Mouse (Mus musculus) kidney, embryonic 15.5 days (tissue): ENCODE results near the gene Myh9. TPM values are rescaled to one million over a fixed set of nuclear protein-coding genes. Genes with fewer than 3 reads are reported as not detected.

Experiments used
- ATAC-seq: fragments of 200-750 bp; cut with Nextera tagmentation; replicated peaks from 2 replicates; pipeline ENCODE4 v1.8.0; 2017; ENCODE audit warnings: moderate TSS enrichment; ENCODE audit not compliant: low FRiP score
- H3K27ac ChIP-seq: fragments of 300-500 bp; sonication (generic); 2 replicates; pipeline ENCODE4 v1.5.1; 2015; ENCODE audit warnings: mild to moderate bottlenecking, inconsistent platforms
- H3K27me3 ChIP-seq: fragments of 300-500 bp; sonication (generic); 2 replicates; pipeline ENCODE4 v1.6.1; 2015; ENCODE audit warnings: inconsistent platforms
- H3K36me3 ChIP-seq: fragments of 300-500 bp; sonication (generic); 2 replicates; pipeline ENCODE4 v1.6.1; 2015; ENCODE audit warnings: inconsistent platforms
- H3K4me1 ChIP-seq: fragments of 300-500 bp; sonication (generic); 2 replicates; pipeline ENCODE4 v1.6.1; 2015; ENCODE audit warnings: inconsistent platforms
- H3K4me2 ChIP-seq: fragments of 300-500 bp; sonication (generic); 2 replicates; pipeline ENCODE4 v1.6.1; 2015; ENCODE audit warnings: moderate library complexity, mild to moderate bottlenecking, inconsistent platforms
- H3K4me3 ChIP-seq: fragments of 300-500 bp; sonication (generic); replicated peaks from 2 replicates; pipeline ENCODE4 v1.5.1; 2015; ENCODE audit warnings: mild to moderate bottlenecking, inconsistent platforms
- H3K9ac ChIP-seq: fragments of 300-500 bp; sonication (generic); 2 replicates; pipeline ENCODE4 v1.6.1; 2015; ENCODE audit warnings: mild to moderate bottlenecking, inconsistent platforms
- H3K9me3 ChIP-seq: fragments of 300-500 bp; sonication (generic); replicated peaks from 2 replicates; pipeline ENCODE4 v1.6.1; 2016; ENCODE audit warnings: inconsistent platforms
- WGBS: fragments of 180-500 bp; shearing (Covaris S2); methylation state at CpG from one replicate; pipeline ENCODE4 v1.1.7; 2015; ENCODE audit warnings: mixed read lengths; 5-methylcytosine and 5-hydroxymethylcytosine counted together
- polyA plus RNA-seq: library from polyadenylated mRNA; unstranded; fragments of >200 nt; fragmentation: Nextera tagmentation; extraction: Ambion mirVana; gene quantifications from 2 replicates; pipeline ENCODE4 v1.2.1, GENCODE M21; 2015

Gene Myh9
- polyA plus RNA-seq, 1 experiment from 2014 or later, result 60.2 TPM

DNA sequence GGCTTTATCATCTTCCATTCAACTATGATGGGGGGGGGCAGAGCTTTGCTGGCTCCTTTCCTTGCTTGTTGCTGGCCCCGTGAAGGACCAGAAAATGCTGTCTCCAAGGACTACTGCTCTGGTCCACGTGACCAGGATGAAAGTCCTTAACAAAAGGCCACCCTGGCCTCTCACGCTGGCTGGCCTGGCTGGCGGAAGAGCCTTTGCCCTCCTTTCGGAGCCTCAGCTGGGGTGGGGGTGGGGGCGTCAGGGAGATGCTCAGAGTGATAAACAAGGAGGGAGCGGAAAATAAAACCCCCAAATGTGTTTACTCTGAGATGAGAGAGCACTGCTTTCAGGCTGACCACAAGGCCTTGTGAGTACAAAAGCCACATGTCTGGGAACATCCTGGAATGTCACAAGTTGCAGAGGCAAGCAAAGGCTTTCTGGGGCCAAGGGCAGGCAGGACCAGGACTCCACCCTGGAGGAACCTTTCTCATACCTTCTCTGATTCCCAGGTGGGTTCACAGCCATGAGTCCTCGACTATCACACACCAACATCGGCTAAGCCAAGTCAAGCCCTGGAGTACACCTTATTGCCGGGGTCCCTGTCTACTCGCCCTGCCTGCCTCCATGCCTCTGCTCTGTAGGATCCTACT lies 24.7 kb upstream of the Myh9 start:
- Histone ChIP-seq H3K36me3 (no peaks in the 10 kb centered on the region), H3K27ac (peak overlapping the region; percentile 62), H3K9me3 (no peaks in the 10 kb centered on the region), H3K4me1 (peaks cover 7% of the 10 kb centered on the region), H3K9ac (no peak overlapping the region), H3K27me3 (no peaks in the 10 kb centered on the region), H3K4me3 (no peak overlapping the region), H3K4me2 (no peak overlapping the region)
- ATAC-seq, result 0 out of 2 replicates have a peak, but pooled peaks have one; percentile 49
- 49% methylated on average over 11 of the region's 11 CpGs for WGBS

DNA sequence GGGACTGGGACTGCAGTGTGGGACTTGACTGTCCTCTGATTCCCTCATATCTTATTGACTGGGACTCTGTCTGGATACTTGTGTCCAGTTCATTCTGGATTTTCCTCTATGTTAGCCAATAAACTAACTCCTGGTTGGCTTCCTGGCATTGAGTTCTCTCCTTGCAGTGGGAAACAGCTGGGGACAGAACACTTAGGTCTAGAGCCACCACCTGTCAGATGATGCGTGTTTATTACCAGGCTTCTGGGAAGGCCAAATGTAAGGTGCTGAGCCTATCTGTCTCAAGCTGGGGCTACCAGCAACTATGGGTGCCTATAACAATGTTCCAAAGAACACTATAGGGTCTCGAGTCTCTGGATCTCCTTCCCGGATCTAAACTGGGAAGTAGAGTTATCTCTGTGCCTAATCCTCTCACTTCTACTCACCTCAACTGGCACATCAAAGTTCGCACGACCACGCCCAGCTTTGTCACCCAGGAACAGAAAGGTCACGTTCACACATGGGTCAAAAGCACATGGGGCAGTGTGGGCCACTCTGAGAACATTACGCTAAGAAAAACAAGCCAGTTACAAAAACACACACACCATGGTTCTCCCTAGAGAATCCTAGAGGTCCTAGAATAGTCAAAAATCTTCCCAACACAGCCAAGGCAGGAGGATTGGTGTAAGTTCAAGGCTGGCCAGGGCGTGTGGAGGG lies 22.2 kb upstream of the Myh9 start:
- no peak overlapping the region for H3K4me3 ChIP-seq
- no peak overlapping the region for H3K27ac ChIP-seq
- no peaks in the 10 kb centered on the region for H3K9me3 ChIP-seq
- no peak overlapping the region for H3K9ac ChIP-seq
- WGBS, result 68% methylated on average over 9 of the region's 9 CpGs
- H3K4me1 ChIP-seq, result peaks cover 10% of the 10 kb centered on the region
- H3K4me2 ChIP-seq, result no peak overlapping the region
- ATAC-seq, result no peak
- H3K36me3 ChIP-seq, result no peaks in the 10 kb centered on the region
- H3K27me3 ChIP-seq, result no peaks in the 10 kb centered on the region

DNA sequence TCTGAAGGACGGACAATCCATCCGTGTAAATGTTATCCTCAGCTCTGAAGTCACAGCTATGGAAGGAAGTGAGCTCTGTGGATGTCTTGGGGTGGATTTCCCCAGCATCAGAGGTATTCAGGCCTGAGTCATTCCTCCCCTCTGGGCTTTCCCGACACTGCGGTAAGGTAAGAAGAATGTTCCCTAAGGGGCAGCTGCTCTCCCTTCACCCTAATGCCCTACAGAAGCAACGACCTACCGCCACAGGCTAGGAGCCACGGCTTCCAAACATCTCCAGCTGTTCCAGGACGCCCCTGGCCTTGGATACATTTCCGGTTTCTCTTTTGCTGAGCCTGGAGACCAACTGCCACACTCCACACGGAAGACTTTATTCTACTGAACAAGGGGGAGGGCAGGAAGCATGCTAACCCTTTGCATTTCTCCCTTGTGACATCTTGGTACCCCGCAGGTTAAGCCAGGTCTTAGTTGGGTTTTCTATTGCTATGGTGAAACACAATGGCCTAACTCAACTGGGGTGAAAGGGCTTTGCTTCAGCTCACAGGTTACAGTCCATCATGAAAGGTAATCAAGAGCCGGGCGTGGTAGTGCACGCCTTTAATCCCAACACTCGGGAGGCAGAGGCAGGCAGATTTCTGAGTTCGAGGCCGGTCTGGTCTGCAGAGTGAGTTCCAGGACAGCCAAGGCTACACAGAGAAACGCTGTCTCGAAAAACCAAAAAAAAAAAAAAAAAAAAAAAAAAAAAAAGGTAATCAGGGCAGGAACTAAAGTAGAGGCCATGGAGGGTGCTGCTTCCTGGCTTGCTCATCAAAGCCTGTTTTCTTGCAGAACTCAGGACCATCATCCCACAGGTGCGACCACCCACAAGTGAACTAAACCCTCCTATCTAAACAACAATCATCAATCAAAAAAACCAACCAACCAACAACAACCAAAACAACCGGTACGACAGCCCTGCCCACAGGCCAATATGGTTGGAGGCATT lies 21.3 kb upstream of the Myh9 start:
- no peaks in the 10 kb centered on the region for H3K36me3 ChIP-seq
- H3K4me3 ChIP-seq, result no peak overlapping the region
- 83% methylated on average over 22 of the region's 22 CpGs for WGBS
- peaks cover 14% of the 10 kb centered on the region for H3K4me1 ChIP-seq
- no peak overlapping the region for H3K4me2 ChIP-seq
- H3K9me3 ChIP-seq, result no peaks in the 10 kb centered on the region
- no peak overlapping the region for H3K9ac ChIP-seq
- H3K27ac ChIP-seq, result no peak overlapping the region
- no peaks in the 10 kb centered on the region for H3K27me3 ChIP-seq
- ATAC-seq, result no peak

DNA sequence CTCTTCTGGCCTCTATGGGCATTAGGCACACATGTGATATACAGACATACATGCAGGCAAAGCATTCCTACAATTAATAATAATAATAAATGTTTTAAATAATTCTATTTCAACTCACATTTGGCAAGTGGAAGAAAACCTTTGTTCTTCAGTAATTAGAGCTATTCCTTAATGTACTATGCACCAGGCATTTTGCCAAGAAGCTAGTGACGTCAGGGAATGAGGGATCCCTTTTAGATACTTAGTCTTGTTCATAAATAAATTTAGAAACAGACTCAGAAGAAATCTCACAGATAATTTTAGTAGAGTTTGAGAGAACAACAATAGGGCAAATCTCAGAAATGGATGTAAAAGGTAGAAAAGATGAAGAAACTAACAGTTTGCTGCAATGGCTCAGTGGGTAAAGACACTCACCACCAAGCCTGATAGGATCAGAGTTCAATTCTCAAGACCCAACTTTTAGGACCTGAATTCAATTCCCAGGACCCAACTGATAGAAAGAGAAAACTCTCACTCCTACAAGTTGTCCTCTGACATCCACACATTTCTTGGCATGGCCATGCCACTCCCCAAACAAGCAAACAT lies 18.2 kb upstream of the Myh9 start:
- no peaks in the 10 kb centered on the region for H3K36me3 ChIP-seq
- no peaks in the 10 kb centered on the region for H3K27me3 ChIP-seq
- no peaks in the 10 kb centered on the region for H3K9me3 ChIP-seq
- no peak overlapping the region for H3K4me3 ChIP-seq
- no peak for ATAC-seq
- peaks cover 39% of the 10 kb centered on the region for H3K4me1 ChIP-seq
- H3K4me2 ChIP-seq, result no peak overlapping the region
- 37% methylated on average over 1 of the region's 1 CpGs for WGBS
- no peak overlapping the region for H3K9ac ChIP-seq
- H3K27ac ChIP-seq, result no peak overlapping the region

DNA sequence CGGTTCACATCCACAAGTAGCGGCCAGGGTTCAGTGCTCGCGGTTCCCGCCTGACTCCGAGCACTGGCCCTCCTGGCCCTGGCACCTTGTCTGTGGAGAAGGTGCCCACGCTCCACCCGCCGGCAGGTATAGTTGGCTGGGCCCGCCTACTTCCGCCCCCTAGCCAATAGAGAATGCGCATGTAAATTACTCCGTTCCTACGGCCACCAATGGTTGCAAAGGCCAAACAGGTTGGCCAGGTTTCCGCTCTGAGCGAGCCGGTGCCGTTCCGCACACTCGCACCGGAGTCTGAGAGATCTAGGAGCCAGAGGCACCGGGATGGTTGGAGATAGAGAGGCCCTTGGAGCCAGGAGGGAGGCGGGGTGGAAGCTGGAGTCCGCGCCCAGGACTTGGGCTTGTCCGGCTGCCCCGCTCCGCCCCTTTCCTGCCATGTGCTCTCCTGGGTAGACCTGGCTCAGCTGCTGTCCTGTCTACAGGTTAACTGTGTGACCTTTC lies 15.7 kb upstream of the Myh9 start:
- Histone ChIP-seq H3K4me3 (peak overlapping the region; percentile 45), H3K9ac (peak overlapping the region; percentile 32), H3K36me3 (no peaks in the 10 kb centered on the region), H3K4me2 (peak overlapping the region; percentile 72), H3K27me3 (no peaks in the 10 kb centered on the region), H3K4me1 (peaks cover 39% of the 10 kb centered on the region), H3K9me3 (no peaks in the 10 kb centered on the region), H3K27ac (peak overlapping the region; percentile 75)
- WGBS, result 4% methylated on average over 28 of the region's 28 CpGs
- peak; percentile 91 for ATAC-seq

DNA sequence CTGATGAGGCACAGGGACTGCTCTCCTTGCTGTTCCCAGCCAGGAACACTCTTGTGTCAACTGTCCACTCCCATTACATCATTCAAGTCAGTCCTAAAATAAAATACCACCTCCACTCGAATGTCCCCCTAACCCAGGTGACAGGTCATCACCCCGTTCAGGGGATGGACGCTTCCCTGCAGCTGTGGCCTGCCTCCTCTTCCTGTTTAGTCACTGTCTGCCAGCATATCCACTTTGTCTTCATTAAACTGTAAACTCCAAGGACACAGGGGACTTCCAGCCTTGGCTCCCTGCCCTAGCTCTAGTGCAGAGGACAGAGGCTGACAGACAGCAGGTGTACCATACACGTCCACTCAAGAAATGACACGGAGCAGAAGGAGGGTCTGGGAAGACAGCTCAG lies 14.6 kb upstream of the Myh9 start:
- Histone ChIP-seq H3K27ac (peak overlapping the region; percentile 75), H3K36me3 (no peaks in the 10 kb centered on the region), H3K9me3 (no peaks in the 10 kb centered on the region), H3K4me1 (peaks cover 39% of the 10 kb centered on the region), H3K9ac (no peak overlapping the region), H3K27me3 (no peaks in the 10 kb centered on the region), H3K4me2 (no peak overlapping the region), H3K4me3 (no peak overlapping the region)
- no peak for ATAC-seq
- WGBS, result 20% methylated on average over 5 of the region's 5 CpGs

DNA sequence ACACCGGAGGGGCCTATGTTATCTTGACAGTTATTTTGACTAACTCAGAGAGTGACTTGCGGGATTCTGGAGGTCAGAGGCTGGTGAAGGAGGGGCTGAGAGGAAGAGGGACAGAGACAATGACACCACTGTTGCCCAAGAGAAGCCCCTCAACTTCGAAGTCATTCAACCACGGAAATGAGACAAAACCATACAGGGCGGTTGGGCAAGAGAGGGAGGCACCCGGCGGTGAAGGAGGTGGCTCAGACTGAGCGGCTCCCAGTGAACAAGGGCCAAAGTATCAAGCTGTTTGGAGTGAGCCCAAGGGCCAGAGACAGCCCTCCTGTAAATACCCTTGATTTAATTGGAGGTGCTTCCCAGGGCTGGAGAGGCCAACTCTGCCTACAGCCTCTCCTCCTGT lies 13.3 kb upstream of the Myh9 start:
- Histone ChIP-seq H3K4me1 (peaks cover 43% of the 10 kb centered on the region), H3K27me3 (no peaks in the 10 kb centered on the region), H3K9me3 (no peaks in the 10 kb centered on the region), H3K4me3 (no peak overlapping the region), H3K36me3 (no peaks in the 10 kb centered on the region), H3K4me2 (no peak overlapping the region), H3K27ac (peak overlapping the region; percentile 45; the same call in 1 of the 2 replicates), H3K9ac (no peak overlapping the region)
- ATAC-seq, result no peak
- 43% methylated on average over 8 of the region's 8 CpGs for WGBS

DNA sequence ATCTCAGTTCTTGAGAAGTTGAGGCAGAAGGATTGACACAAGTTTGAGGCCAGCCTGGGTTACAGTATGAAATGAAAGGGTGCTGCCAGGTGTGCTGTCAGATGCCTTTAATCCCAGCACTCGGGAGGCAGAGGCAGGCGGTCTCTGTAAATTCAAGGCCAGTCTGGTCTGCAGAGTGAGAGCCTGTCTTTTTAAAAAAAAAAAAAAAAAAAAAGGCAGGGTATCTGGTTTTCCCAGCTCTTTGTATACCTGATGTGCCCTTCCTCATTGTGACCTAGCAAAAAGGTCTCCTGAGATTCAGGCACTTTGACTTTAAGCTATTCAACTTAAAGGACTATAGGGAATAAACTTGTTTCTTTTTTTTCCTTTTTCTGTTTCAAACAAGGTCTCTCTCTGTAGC lies 10.0 kb upstream of the Myh9 start:
- H3K4me3 ChIP-seq, result no peak overlapping the region
- peaks cover 35% of the 10 kb centered on the region for H3K4me1 ChIP-seq
- H3K27me3 ChIP-seq, result no peaks in the 10 kb centered on the region
- no peaks in the 10 kb centered on the region for H3K36me3 ChIP-seq
- no peak overlapping the region for H3K4me2 ChIP-seq
- H3K9ac ChIP-seq, result no peak overlapping the region
- no peak for ATAC-seq
- H3K9me3 ChIP-seq, result no peaks in the 10 kb centered on the region
- WGBS, result 89% methylated on average over 2 of the region's 2 CpGs
- H3K27ac ChIP-seq, result no peak overlapping the region

DNA sequence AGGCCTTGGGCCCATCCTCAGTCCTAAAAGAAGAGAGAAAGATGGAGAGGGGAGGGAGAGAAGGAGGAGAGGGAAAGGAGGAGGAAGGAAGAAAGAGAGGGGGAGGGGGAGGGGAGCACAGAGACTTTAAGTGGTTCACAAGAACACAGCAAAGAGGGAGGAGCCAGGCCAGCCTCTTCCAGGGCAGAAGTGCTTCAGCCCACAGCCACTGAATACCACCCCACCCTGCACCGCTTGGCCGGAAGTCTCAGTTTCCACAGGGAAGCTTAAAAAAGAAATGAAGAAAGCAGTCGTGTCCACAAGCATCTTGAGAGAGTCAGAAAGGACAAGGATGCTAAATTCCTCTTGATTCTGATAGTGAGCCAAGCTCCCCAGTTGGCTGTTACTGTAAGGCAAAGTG lies 9.2 kb upstream of the Myh9 start:
- H3K4me1 ChIP-seq, result peaks cover 27% of the 10 kb centered on the region
- 42% methylated on average over 3 of the region's 3 CpGs for WGBS
- H3K36me3 ChIP-seq, result no peaks in the 10 kb centered on the region
- no peak overlapping the region for H3K4me2 ChIP-seq
- no peak overlapping the region for H3K9ac ChIP-seq
- no peak overlapping the region for H3K27ac ChIP-seq
- H3K4me3 ChIP-seq, result no peak overlapping the region
- no peaks in the 10 kb centered on the region for H3K9me3 ChIP-seq
- ATAC-seq, result no peak
- no peaks in the 10 kb centered on the region for H3K27me3 ChIP-seq

DNA sequence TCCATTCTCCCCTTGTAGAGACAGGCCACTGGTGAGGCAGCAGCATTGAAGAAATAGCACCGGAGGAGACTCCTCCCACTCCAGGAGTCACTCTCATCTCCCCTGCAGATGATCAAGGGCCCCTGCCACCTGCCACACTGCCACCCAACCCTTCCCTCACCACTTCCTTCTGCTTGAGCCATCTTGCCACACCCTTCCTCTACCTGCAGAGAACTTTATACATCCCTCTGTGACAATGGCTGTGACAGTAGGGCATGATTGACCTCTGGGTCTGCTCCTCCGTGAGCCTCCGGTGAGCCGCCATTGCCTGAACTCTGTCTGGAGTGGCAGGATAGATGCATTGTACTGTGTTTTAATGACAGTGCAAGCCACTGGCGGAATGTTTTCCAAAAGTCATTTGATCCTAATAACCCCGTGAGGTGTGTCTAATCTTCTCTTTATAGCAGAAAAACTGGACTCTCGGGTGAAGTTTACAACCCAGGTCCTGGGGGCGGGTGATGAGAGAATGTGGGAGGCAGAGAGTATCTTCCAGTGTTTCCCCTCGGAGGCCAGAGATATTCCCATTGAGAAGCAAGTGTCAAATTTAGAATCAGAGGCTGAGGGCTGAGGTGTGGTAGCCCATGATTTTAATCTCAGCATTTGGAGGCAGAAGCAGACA lies 7.7 kb upstream of the Myh9 start:
- H3K4me2 ChIP-seq, result no peak overlapping the region
- H3K27ac ChIP-seq, result 0 out of 2 replicates have a peak overlapping the region, but pooled peaks have one; percentile 45
- peak; percentile 33 for ATAC-seq
- H3K9me3 ChIP-seq, result no peaks in the 10 kb centered on the region
- H3K9ac ChIP-seq, result no peak overlapping the region
- no peaks in the 10 kb centered on the region for H3K36me3 ChIP-seq
- no peak overlapping the region for H3K4me3 ChIP-seq
- H3K27me3 ChIP-seq, result no peaks in the 10 kb centered on the region
- peaks cover 17% of the 10 kb centered on the region for H3K4me1 ChIP-seq
- WGBS, result 48% methylated on average over 9 of the region's 9 CpGs

DNA sequence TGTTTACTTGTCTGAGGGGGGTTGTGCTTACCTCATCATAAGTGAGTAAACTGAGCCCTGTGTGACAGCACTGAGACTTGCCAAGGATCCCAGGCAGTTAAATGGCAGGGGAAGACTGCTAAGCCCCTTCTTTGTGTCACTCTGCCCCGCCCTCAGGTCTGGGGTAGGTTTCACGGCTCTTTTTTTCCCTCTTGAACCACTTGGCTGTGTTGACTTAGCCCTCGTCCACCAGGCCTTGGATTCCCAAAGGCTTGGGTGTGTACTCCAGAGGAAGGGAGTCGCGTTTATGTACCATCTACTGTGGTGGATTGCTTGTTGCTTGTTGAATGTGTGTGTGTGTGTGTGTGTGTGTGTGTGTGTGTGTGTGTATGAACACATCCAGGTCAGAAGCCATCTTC lies 7.1 kb upstream of the Myh9 start:
- no peak overlapping the region for H3K27ac ChIP-seq
- no peak overlapping the region for H3K4me2 ChIP-seq
- H3K27me3 ChIP-seq, result no peaks in the 10 kb centered on the region
- H3K9me3 ChIP-seq, result no peaks in the 10 kb centered on the region
- ATAC-seq, result no peak
- H3K4me1 ChIP-seq, result peaks cover 17% of the 10 kb centered on the region
- WGBS, result 67% methylated on average over 5 of the region's 5 CpGs
- H3K4me3 ChIP-seq, result no peak overlapping the region
- no peaks in the 10 kb centered on the region for H3K36me3 ChIP-seq
- no peak overlapping the region for H3K9ac ChIP-seq
